Mouse (Mus musculus) erythroblast, embryonic 14.5 days (primary cell): ENCODE results near the gene Nyx.

Source experiments
- GATA1 ChIP-seq: IDR thresholded peaks from 2 replicates; pipeline ENCODE4 v1.6.1; 2012; ENCODE audit warnings: low read length, inconsistent platforms, mixed read lengths
- TAL1 ChIP-seq: IDR thresholded peaks from 3 replicates; pipeline ENCODE4 v1.6.1; 2012; ENCODE audit warnings: low read length, inconsistent platforms, mixed read lengths

GRCm38 (mm10) chrX:13466681-13467080, 771 bp downstream of the Nyx start:
- TF ChIP-seq GATA1, result no peak
- TF ChIP-seq TAL1, result no peak
